Mouse (Mus musculus) regulatory T cell (primary cell): ENCODE measurements around the gene Oaf.

Experiments
- in situ Hi-C: fragments of 300-600 bp; cut with MboI, MseI; formaldehyde crosslinking; loops from one replicate; pipeline ENCODE4 v1.15.1; 2025; ENCODE audit warnings: high pct_unique_total_duplicates

The Oaf gene

GRCm38 (mm10) chr9:43225481-43225880, 14.2 kb downstream of the Oaf start:
- in situ Hi-C loops, result no loop called here

- in situ Hi-C loops, result loop anchor here (5.0 kb wide), 1 partner anchor 62 kb away; no protein-coding TSS in a partner anchor
Observed at GRCm38 (mm10) chr9:43224771-43225355, 14.8 kb downstream of the Oaf start.

- in situ Hi-C loops, result loop anchor here (5.0 kb wide), 1 partner anchor 65 kb away; no protein-coding TSS in a partner anchor
Observed at GRCm38 (mm10) chr9:43222429-43222715, 17.3 kb downstream of the Oaf start.

GRCm38 (mm10) chr9:43221643-43222428, 17.9 kb downstream of the Oaf start:
- in situ Hi-C loops, result loop anchor here (5.0 kb wide), 1 partner anchor 65 kb away; no protein-coding TSS in a partner anchor

- in situ Hi-C loops, result loop anchor here (10.0 kb wide), 2 partner anchors 206 to 744 kb away; no protein-coding TSS in a partner anchor
Observed at GRCm38 (mm10) chr9:43210771-43211450, 28.8 kb downstream of the Oaf start.

GRCm38 (mm10) chr9:43210190-43210682, 29.5 kb downstream of the Oaf start, which contains the start of gene Pou2f3:
Pou2f3 (minus strand) TSS chr9:43210369.
- in situ Hi-C loops, result loop anchor here (10.0 kb wide), 2 partner anchors 205 to 745 kb away; no protein-coding TSS in a partner anchor

- in situ Hi-C loops, result no loop called here
Observed at GRCm38 (mm10) chr9:43206022-43206390, 33.7 kb downstream of the Oaf start.

- in situ Hi-C loops, result no loop called here
Observed at GRCm38 (mm10) chr9:43205343-43206021, 34.2 kb downstream of the Oaf start.

GRCm38 (mm10) chr9:43200212-43200611, 39.5 kb downstream of the Oaf start:
- in situ Hi-C loops, result no loop called here

- in situ Hi-C loops, result no loop called here
Observed at GRCm38 (mm10) chr9:43194001-43194400, 45.7 kb downstream of the Oaf start.

GRCm38 (mm10) chr9:43191561-43191960, 48.1 kb downstream of the Oaf start:
- in situ Hi-C loops, result no loop called here

GRCm38 (mm10) chr9:43189021-43189356, 50.7 kb downstream of the Oaf start:
- in situ Hi-C loops, result no loop called here

GRCm38 (mm10) chr9:43188309-43189020, 51.2 kb downstream of the Oaf start:
- in situ Hi-C loops, result no loop called here

- in situ Hi-C loops, result no loop called here
Observed at GRCm38 (mm10) chr9:43179614-43180013, 60.1 kb downstream of the Oaf start.

GRCm38 (mm10) chr9:43178172-43178571, 61.5 kb downstream of the Oaf start:
- in situ Hi-C loops, result no loop called here
